Mouse (Mus musculus): ENCODE results near the gene Lin37.

DNA sequence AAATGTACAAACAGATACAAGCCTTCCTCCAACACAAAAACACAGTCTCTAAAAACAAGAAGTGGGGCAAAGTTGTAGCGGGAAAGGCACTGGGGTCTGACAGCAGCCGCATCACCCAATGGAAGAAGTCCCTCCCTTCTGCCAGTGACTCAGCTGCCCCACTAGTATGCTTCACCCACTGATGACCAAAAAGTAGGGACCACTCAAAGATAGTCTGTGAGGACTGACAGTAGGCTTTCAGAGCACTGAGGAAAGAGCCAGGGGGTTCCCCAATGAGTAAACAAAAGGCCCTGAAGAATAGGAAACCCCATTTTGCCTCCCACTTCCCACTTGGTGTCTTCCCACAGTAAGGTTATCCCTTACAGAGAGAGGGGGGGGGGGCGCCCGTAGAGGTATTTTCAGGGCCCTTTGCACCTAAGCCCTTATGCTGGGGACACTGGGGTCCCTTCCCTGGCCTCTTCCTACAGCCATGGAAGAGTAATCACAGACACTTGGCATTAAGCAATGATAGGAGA, 34.9 kb upstream of the Lin37 start:
- TF ChIP-seq GATA1 (IDR thresholded peaks at IDR 0.05; ENCODE audit: low read length) (no peak), TAL1 (IDR thresholded peaks at IDR 0.05; ENCODE audit: low read length) (no peak)

Measured in erythroblast, embryonic 14.5 days (primary cell).